Mouse (Mus musculus) heart, postnatal 4 days (tissue): ENCODE results near the gene Tln1. TPM values are rescaled to one million over a fixed set of nuclear protein-coding genes. Genes with fewer than 3 reads are reported as not detected.
A peak's percentile ranks its signal among the peaks of the same experiment; 100 is the strongest.
"Not testable (repeated sequence)": the region's sequence is repeated elsewhere in the genome, so short reads cannot be mapped to it uniquely, and the experiment has no call there.

Experiments
- DNase-seq: peaks from one replicate; pipeline ENCODE4 v3.0.0; 2021
- total RNA-seq, 2 experiments: library from RNA; stranded (reverse); gene quantifications; 2 replicates each; pipeline ENCODE4 v1.2.3; 2021

The Tln1 gene
- 100 to 1,000 TPM; 184 to 187 TPM for total RNA-seq

DNA sequence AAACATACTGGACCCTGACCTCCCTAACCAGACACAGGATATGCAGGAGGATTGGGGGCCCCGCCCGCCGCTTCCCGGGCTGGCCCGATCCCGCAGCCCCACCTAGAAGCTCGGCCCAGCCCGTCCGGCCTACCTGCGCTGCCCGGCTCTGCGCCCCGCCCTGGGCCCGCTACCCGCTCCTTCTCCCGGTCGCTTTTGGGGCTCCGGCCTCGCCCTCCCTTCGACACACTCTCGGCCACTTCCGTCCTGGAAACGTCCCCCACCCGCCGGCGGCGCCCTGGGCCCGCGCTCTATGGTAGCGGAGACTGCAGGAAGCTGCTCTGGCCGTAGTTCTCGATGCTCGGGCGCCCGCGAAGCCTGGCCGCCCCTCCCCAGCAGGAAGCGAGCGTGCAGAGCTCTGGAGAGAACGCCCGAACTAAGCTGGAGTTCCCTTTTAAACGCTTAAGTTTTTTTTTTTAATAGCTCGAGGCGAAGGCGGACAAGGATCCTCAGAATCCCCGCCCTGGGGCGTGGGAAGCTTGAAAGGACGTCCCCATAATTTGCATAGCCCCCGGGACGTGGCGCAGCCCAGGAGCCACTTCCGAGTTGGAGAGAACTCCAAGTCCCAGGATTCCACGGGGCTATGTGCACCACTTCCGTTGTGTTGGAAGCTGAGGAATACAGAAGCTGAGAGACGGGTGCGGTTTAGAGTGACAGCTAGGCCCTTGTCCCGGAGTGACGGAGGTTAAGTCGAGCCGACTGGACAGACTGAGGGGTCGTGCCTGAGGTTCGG is at the start of gene Tln1, which contains the start of gene Creb3:
Tln1 (minus strand) TSS at position 695 of the 772 bp plus-strand sequence.
Creb3 (plus strand) TSS at position 336 of the 772 bp plus-strand sequence.
- peak; percentile 94 for DNase-seq

DNA sequence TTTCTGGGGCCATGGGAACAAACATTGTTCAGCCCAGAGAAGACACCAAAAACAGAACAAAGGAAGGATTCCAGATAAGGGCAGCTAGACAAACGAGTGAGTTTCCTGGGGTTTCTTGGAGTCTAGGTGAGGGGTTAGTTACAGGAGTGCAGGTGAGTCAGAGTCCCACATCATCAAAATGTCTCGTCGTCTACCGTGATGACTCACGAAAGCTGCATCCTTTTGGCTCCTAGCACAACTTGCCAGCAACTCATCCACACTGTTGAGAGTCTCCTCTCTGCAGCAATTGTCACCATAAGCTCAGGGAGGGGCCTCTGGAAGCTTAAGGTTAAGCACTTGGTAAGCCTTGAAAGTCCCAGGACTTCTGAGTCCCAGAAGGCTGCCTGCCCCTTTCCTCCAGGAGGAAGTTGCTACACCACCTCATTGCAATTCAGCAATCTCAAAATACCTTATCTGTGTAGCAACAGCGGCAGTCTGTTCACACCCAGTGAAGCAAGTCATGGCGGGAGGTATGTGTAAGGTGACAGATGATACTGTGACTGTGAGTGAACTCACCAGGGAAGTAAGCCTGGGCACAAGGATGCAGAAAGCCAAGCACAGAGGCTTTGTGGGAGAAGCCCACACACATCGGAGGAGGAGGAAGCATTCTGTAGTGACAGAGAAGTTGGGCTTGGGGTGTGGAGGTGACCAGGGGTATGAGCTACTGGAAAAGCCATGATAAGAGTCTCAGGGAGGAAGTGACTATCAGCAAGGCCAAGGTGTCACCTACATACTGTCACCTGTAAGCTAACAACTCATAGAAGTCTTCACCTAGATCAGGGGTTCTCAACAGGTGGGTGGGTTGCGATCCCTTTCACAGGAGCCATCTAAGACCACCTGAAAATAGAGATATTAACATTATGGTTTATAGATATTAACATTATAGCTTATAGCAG is 42.5 kb upstream of the Tln1 start:
- DNase-seq, result no peak

DNA sequence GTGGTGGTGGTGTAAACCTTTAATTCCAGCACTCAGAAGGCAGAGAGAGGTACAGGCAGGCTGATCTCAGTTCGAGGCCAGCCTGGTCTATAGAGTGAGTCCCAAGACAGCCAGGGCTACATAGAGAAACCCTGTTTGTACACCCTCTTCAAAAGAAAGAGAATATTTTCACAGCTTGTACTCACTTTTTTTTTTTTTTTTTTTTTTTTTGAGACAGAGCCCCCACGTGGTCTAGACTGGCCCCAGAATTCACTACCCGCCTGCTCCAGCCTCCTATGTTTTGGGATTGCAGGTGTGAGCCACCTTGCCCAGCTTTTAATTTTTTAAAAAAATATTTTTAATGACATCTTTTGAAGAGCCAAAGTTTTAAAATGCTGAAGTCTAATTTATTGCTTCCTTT is 41.6 kb upstream of the Tln1 start:
- DNase-seq, result no peak

DNA sequence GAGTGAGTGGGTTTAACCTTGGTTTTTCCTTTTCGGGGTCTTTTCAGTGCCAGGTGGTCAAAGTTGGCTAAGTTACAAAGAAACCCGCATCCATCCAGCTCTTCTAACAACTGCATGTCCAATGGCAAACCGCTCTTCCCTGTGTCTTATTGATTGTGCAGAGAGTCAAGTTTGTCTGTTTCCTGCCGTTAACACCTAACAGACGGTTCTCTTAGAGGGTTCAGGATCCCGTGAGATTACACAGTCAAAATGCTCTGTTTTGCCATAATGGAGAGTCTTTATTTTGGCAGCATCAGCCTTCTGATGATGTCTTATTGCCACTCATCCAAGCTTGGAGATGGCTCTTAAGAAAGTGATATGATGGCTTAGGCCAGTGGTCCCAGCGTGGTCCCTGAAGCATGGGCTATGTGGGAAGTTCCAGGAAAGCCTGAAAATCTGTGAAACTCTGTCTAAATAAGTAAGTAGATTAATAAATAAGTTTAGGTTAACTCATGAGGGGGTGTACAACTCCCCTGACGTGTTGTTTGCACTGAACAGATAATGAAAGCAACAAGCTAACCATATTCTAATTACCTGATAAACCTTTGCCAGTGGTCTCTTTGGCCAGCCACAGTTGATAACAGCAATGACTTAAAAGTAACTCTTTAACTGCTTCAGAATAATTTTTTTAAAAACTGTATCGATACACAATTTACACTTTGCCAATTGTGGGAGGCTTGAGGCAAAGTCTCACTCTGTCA is 37.9 kb upstream of the Tln1 start:
- DNase-seq, result no peak

DNA sequence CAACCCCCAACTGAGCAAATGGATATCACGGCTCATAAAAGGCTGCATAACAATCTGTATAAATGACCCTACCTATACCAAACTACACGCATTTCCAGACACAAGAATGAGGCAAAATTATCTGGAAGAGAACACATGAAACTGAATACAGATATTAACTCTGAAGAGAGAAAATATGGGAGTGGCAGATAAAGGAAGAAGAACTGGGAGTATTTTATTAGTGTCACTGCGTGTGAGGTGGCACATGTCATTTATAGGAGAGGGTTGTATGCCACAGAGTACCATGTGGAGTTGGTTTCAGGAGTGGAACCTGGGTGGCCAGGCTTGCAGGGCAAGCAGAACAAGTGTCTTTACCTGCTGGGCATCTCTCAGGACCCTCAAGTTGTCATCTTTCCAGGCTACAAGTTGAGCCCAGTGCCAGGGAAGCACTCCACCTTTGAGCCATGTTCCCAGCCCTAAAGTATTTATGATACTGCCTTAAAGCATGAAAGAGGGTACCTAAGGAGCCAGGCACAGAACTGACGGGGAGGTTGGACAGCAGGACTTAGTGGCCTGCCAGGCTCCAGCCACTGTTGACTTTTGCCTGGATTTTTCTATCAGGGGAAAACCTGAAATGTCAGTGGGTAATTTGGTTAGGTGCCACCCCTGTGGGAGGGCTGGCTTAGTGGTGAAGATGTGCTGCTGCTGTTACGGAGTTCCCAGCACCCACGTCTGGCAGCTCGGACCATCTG is 36.3 kb upstream of the Tln1 start:
- DNase-seq, result no peak

DNA sequence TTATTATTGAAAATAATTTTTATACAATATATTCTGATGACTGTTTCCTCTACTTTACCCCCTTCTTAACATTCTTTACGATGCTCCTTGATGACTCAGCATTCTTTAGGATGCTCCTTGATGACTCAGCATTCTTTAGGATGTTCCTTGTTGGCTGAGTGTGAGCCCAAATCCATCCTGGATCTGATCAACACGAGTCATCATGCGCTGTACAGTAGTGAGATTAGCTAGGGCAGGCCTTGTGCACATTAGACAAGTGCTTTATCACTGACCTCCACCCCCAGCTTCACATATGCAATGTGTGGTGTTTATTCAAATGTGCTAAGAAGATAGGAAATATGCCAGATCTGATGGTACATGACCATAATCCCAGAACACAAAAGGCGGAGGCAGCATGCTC is 35.7 kb upstream of the Tln1 start:
- no peak for DNase-seq

DNA sequence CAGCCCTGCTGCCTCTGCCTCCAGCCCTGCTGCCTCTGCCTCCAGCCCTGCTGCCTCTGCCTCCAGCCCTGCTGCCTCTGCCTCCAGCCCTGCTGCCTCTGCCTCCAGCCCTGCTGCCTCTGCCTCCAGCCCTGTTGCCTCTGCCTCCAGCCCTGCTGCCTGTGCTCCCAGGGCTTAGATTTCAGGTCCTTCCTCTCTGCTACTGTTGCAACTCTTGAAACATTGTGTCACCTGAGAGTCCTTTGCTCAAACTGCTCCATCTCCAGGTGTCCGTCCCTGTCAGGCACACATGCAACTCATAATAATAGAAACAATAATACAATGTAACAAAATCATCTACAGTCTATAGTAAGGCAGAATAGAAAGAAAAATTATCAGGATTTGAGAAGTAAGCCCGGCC is 34.1 kb upstream of the Tln1 start:
- not testable (repeated sequence) for DNase-seq

DNA sequence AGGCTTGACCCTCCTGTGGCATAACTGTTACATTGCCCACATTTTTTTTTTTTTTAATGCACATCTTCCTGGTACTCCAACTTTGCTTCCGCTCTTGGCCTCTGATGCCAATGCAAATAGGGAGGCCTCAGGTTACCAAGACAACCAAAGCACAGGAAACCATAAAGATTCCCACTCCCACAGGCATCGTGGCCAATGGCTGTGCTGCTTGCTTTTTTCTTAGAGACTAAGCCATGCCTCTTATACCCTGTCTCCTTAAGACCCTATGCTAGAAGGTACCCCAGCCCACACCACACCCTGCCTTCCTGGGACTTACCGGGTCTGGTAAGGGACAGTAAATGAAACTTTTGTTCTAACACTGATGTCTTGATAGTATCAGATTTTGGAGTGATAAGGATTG is 31.0 kb upstream of the Tln1 start:
- DNase-seq, result no peak

DNA sequence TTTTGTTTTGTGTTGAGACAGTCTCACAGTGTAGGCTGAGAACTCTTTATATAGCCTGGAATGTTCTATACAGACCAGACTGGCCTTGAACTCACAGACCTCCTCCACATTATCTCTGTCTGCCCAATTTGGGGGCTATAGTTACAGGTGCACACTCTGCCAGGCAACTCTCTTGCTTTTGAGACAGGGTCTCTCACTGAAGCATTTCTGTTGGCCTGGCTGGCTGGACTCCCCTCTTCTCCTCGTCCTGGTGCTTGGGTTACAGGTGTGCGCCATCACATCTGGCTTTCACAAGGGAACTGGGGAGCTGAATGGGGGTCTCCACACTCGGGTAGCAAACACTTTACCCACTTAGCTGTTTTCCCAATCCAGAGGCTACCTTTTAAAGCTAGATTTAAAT is 29.5 kb upstream of the Tln1 start:
- no peak for DNase-seq

DNA sequence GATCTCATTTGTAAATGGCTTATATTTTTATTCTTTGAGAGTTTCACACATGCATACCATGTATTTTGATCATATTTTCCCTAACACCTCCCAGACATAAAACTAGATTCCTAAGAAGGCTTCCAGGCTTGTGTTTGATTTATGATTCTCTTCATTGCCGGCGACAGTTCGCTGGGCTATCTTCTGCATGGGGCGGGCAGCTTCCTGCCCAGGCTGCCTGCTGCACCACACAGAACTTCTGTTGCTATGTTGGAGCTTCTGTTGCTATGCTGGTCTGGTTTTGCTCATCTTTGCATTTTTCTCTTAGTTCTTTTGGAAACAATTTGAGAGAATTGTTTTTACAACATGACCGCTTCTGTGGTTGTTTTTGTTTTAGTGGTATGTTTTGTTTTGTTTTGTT is 29.1 kb upstream of the Tln1 start:
- DNase-seq, result no peak

DNA sequence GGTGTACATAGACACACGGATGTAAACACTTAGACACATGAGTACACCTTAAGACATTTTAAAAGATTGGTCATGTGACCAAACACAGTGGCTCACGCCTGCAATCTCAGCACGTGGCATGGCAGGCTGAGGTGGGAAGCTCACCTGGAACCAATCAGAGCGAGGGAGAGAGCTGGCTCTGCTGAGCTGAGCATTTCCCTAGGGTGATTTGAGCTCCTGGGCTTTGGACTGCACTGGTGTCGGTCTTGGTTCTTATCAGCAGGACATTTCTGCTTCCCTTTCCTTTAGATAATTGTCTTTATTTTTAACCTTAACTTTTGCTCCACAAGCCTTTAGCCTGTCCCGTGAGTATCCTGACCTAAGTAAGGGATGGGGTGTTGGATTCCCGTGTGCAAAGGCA is 25.2 kb upstream of the Tln1 start:
- no peak for DNase-seq

DNA sequence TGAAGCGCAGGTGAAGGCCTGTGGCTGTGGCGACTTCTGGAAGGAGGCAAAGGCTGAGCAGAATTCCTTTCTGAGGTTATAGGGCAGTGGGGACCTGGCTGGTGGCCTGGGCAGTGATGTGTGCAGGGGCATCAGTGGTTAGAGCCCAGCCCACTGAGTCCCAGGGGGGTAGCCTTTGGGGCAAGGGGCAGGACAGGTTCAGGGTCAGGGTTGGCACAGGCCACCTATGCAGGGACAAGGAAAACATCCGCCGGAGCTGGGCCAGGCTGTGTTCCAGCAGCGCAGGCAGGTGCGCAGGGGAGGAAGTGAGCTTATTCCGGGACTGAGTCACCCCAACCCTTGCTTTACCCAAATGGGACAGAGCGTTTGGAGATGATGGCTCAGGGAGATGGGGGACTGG is 23.9 kb upstream of the Tln1 start:
- DNase-seq, result peak; percentile 36

DNA sequence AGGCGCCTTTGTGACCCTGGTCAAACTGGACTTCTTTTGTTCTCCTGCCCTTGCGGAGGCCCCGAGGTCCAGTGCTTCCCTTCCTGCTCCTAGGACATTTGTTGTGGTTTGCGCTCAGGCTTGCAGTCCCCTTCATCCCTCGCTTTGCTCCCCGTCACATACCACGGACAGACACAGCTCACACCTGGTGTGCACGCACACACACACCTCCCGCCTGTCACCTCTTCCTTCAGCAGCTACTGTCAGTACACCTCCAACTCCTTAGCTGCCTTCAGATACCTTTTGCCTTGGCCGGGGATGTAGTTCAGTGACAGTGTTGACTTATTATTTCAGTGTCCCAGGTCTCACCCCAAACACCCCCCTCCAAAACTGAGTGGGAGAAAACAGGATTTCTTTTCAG is 23.2 kb upstream of the Tln1 start:
- no peak for DNase-seq

DNA sequence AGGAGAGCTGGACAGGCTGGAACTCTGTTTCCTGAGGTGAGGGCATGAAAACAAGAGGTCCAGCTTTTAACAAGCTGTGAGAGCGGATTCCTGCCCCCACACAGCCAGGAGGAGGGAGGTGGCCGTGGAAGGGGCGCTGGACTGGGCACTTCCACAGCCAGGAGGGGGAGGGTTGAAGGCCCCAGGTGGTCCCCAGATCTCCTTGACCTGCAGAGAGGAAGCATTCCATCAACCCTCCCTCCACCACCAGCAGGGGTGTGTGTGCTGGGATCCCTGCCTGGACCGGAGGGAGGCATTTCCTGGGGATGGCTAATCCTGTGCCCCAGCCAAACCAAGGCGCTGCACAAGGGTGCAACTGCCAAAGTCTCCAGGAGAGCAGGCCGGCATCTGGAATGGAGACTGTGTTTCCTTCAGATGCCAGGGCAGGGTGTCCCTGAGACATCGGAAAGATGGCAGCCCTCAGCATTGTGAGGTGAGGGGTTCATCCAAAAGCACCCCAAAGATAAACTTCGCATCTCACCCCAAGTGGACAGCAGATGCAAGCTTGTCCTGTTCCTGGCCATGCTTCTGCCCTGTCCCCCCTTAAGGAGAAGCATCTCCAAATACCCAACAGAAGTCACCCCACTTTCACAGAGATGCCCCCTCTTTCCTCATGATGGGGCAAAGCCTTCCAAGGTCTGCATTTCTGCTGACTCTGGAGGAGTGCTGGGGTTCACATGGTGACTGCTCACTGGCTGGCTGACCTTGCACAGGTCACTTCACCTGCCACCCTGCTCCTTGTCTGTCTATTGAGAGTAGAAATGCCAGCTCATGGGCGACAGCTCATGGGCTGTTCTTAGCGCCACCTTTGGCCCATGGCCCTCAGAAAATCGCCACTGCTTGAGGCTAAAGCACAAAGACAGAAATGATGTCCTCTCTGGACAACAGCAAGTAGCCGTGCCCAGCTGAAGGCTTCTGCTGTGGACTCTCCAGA is 22.2 kb upstream of the Tln1 start, which contains the start of gene Msmp:
Msmp (minus strand) TSS at position 51 of the 973 bp plus-strand sequence.
- no peak for DNase-seq

DNA sequence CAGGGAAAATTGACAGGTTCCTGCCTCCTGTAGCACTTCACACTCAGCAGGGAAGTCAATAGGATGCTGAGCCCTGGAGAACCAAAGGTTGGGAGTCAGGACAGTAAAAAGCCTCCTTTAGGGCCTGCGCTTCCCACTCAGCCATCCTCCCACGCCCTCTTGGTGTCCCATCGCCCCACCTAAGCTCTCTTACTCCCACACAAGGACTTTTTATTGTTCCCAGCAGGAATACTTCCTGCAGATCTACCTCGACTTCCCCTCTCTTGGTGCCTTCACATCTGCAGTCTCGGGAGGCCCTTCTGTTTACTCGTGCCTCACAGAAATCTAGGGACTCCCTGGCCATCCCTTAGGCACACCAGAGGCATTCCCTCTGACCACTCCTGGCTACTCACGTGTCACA is 20.9 kb upstream of the Tln1 start:
- DNase-seq, result no peak

DNA sequence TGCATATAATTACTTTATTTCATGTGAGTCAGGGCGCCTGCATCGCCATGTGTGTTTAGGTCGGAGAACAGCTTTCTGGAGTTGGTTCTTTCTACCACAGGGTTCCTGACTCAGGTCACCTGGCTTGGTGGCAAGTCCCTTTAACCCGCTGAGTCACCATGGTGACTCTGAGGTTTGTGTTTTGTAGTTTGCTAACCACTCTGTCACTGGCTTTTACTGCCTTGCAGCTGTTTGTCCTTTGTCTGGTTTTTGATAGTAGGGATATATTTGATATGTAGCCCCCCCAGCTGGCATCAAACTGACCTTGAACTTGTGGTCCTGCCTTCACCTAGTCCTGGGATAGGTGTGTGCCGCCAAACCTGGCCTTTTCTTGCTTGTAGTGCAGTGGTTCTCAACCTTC is 19.8 kb upstream of the Tln1 start:
- DNase-seq, result no peak

DNA sequence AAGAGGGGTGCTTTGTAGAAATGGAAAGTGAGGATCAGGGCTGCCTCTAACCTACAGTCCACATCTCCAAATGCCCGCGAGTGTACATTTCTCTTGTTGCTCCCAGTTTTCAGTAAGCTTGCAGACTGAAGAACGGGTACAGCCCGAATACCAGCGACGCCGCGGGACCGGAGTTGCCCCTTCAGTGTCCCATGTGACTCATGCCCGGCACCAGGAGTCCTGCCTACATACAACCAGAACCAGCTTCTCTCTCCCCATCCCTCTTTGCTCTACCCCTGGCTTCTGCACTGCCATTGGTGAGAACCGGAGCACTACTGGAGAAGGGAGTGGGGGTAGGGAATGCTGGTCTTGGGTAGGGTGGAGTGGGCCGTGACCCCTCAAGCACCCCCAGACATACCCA is 18.9 kb upstream of the Tln1 start:
- DNase-seq, result no peak

DNA sequence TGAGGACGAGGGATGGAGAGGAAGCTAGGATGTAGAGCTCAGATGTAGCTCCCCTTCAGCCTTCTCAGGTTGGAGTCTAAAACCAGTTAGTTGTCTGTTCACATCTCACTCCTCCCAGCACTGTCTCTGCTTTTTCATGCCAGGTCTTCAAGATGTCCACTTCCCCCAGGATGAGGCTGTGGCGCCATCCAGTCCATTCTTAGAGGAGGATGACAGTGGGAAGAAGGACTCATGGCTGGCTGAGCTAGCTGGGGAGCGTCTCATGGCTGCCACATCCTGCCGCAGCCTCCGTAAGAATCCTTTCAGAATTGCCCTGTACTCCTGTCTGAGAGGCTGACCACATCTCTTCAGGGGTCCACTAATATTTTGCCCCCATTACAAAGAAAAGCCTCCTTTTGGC is 18.2 kb upstream of the Tln1 start:
- no peak for DNase-seq

DNA sequence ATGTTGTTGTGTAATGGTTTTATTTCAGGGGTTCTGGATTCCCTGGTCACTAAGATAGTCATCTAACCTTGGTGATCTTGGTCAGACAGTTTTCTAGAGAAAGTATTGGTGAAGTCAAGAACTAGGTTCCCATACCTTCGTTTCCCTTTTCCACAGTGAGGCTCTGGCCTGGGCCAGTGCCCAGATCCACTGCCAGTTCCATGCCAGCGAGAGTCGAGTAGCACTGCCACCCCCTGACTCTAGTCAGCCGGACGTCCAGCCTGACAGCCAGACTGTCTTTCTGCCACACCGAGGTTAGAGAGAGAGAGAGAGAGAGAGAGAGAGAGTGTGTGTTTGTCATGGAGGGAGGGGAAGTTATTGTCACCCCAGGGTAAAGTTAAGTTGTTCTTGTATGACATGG is 17.2 kb upstream of the Tln1 start:
- DNase-seq, result no peak

DNA sequence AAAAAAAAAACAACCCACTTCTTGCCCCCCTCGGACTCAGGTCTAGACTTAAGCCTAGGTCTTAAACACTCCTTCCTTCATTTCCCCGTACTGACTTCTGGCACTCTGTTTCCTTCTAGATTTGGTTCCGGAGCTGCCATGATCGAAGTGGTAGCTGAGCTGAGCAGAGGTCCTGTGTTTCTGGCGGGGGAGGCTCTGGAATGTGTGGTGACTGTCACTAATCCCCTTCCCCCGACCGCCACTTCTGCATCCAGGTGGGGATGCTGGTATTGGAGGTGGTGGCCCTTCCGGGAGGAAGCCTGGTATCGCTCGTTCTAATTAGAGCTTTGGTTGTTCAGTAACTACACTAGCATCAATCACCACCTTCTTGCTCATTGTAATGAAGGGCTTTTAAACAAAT is 16.8 kb upstream of the Tln1 start:
- DNase-seq, result no peak
